Mouse (Mus musculus): Measurements from ENCODE around the gene Mrpl48.
A peak's percentile ranks its signal among the peaks of the same experiment; 100 is the strongest.

Gene Mrpl48

GRCm38 (mm10) chr7:100608130-100608741 is at the start of gene Mrpl48:
Mrpl48 (minus strand) TSS chr7:100608301.
- DNase-seq, result peak; percentile 51

- no peak for DNase-seq
Observed at GRCm38 (mm10) chr7:100656739-100657138, 48.6 kb upstream of the Mrpl48 start.

- DNase-seq, result no peak
Observed at GRCm38 (mm10) chr7:100654441-100654840, 46.3 kb upstream of the Mrpl48 start.

GRCm38 (mm10) chr7:100653480-100654266 is 45.6 kb upstream of the Mrpl48 start:
- no peak for DNase-seq

GRCm38 (mm10) chr7:100651011-100651410 is 42.9 kb upstream of the Mrpl48 start:
- no peak for DNase-seq

- no peak for DNase-seq
Observed at GRCm38 (mm10) chr7:100650421-100650820, 42.3 kb upstream of the Mrpl48 start.

- DNase-seq, result no peak
Observed at GRCm38 (mm10) chr7:100649826-100650225, 41.7 kb upstream of the Mrpl48 start.

GRCm38 (mm10) chr7:100649095-100649494 is 41.0 kb upstream of the Mrpl48 start:
- DNase-seq, result no peak

- peak; percentile 43 for DNase-seq
Observed at GRCm38 (mm10) chr7:100645147-100645546, 37.0 kb upstream of the Mrpl48 start.

GRCm38 (mm10) chr7:100642413-100642812 is 34.3 kb upstream of the Mrpl48 start:
- no peak for DNase-seq

- DNase-seq, result no peak
Observed at GRCm38 (mm10) chr7:100637657-100638056, 29.6 kb upstream of the Mrpl48 start.

GRCm38 (mm10) chr7:100624538-100624937 is 16.4 kb upstream of the Mrpl48 start:
- peak; percentile 91 for DNase-seq

GRCm38 (mm10) chr7:100622277-100622676 is 14.2 kb upstream of the Mrpl48 start:
- no peak for DNase-seq

- DNase-seq, result no peak
Observed at GRCm38 (mm10) chr7:100616121-100616857, 8.2 kb upstream of the Mrpl48 start.

- no peak for DNase-seq
Observed at GRCm38 (mm10) chr7:100608910-100609309, 809 bp upstream of the Mrpl48 start.

- DNase-seq, result peak; percentile 98
Observed at GRCm38 (mm10) chr7:100607214-100608129, 629 bp downstream of the Mrpl48 start, which contains the start of gene Rab6a. Rab6a (plus strand) TSS chr7:100607410.

GRCm38 (mm10) chr7:100600211-100600610 is 7.9 kb downstream of the Mrpl48 start:
- no peak for DNase-seq

GRCm38 (mm10) chr7:100593349-100593748 is 14.8 kb downstream of the Mrpl48 start:
- DNase-seq, result no peak

GRCm38 (mm10) chr7:100591522-100591852 is 16.6 kb downstream of the Mrpl48 start:
- no peak for DNase-seq

GRCm38 (mm10) chr7:100590845-100591521 is 17.1 kb downstream of the Mrpl48 start:
- DNase-seq, result peak; percentile 87

GRCm38 (mm10) chr7:100590504-100590844 is 17.6 kb downstream of the Mrpl48 start:
- no peak for DNase-seq

GRCm38 (mm10) chr7:100589816-100590215 is 18.3 kb downstream of the Mrpl48 start:
- no peak for DNase-seq

Measured in kidney, adult 11 months (tissue).